Mouse (Mus musculus) thymus, adult 2 months (tissue): ENCODE measurements at regions not wholly inside any gene's neighbourhood (a gene's known extent, or its start where the extent isn't known, plus 50 kb on each side); places are given as distances from the start of the nearest gene placed in this dataset.

Experiments
- DNase-seq: peaks from one replicate; pipeline ENCODE4 v3.0.0; 2021
- H3K27ac ChIP-seq: fragments of 200-500 bp; 2 replicates; pipeline ENCODE4 v1.5.1; 2012; ENCODE audit warnings: low read length, control low read depth; ENCODE audit not compliant: control insufficient read depth, insufficient read depth
- H3K27me3 ChIP-seq: fragments of 200-500 bp; 2 replicates; pipeline ENCODE4 v1.6.1; 2012; ENCODE audit warnings: mild to moderate bottlenecking, low read length, moderate library complexity, mixed read lengths; ENCODE audit not compliant: control insufficient read depth, insufficient read depth
- H3K36me3 ChIP-seq: fragments of 200-500 bp; 2 replicates; pipeline ENCODE4 v1.6.1; 2012; ENCODE audit warnings: mild to moderate bottlenecking, low read length, moderate library complexity; ENCODE audit not compliant: control insufficient read depth, insufficient read depth
- H3K4me1 ChIP-seq: fragments of 200-500 bp; replicated peaks from 2 replicates; pipeline ENCODE4 v1.6.1; 2012; ENCODE audit warnings: low read length; ENCODE audit not compliant: control insufficient read depth, insufficient read depth
- H3K4me3 ChIP-seq: fragments of 200-500 bp; 2 replicates; pipeline ENCODE4 v1.5.1; 2012; ENCODE audit warnings: mild to moderate bottlenecking, low read length, control low read depth, moderate library complexity; ENCODE audit not compliant: control insufficient read depth, insufficient read depth
- CTCF ChIP-seq: fragments of 200-500 bp; IDR thresholded peaks from 2 replicates; pipeline ENCODE4 v1.5.1; 2012; ENCODE audit warnings: mild to moderate bottlenecking, control low read depth, low read length, moderate library complexity, borderline replicate concordance; ENCODE audit not compliant: control insufficient read depth, poor library complexity, insufficient read depth; ENCODE audit errors: extremely low read depth
- POLR2A ChIP-seq: fragments of 200-500 bp; IDR thresholded peaks from 2 replicates; pipeline ENCODE4 v1.6.1; 2012; ENCODE audit warnings: mild to moderate bottlenecking, low read length, control low read depth, moderate library complexity; ENCODE audit not compliant: control insufficient read depth, poor library complexity, insufficient read depth; ENCODE audit errors: extremely low read depth
- WGBS: fragments of 180-500 bp; shearing (Covaris S2); methylation state at CpG from one replicate; pipeline ENCODE4 v1.1.7; 2018; 5-methylcytosine and 5-hydroxymethylcytosine counted together

GRCm38 (mm10) chr3:54611431-54611990, 81.1 kb upstream of the Supt20 start:
- no peaks in the 10 kb centered on the region for H3K27me3 ChIP-seq
- WGBS, result 42% methylated on average over 10 of the region's 10 CpGs
- no peak overlapping the region for H3K4me3 ChIP-seq

GRCm38 (mm10) chr3:54613845-54614244, 78.8 kb upstream of the Supt20 start:
- no peak for DNase-seq
- no peaks in the 10 kb centered on the region for H3K27me3 ChIP-seq
- H3K36me3 ChIP-seq, result no peaks in the 10 kb centered on the region
- TF ChIP-seq POLR2A, result no peak
- no peak for TF ChIP-seq CTCF
- whole genome bisulfite sequencing, result 68% methylated on average over 2 of the region's 2 CpGs
- no peak overlapping the region for H3K4me3 ChIP-seq
- H3K4me1 ChIP-seq, result no peaks in the 10 kb centered on the region
- no peak overlapping the region for H3K27ac ChIP-seq

More at GRCm38 (mm10) chr3:54611431-54611990, 81.1 kb upstream of the Supt20 start:
- DNase-seq, result no peak
- Histone ChIP-seq H3K4me1 (no peaks in the 10 kb centered on the region), H3K36me3 (no peaks in the 10 kb centered on the region), H3K27ac (no peak overlapping the region)
- TF ChIP-seq CTCF (no peak), POLR2A (no peak)

DNA sequence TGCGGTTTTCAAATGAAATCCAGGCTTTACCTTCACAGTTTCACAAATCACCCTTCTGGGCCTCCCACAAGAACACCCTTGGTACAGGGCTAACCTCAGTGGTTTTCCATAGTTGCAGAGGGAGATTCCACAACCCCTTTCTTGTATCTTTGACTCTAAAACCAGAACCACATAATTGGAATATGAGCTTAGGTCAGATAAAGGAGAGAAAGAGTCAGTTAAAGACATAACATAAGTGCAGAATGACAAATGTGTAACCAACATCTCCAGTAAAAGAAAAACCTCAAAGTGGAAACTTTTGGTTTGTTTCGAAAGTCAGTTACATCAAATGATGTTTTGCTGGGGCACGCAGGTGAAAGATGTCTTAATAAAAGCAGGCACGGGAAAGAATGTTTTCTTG, 75.3 kb upstream of the Supt20 start:
- WGBS, result 90% methylated on average over 4 of the region's 4 CpGs
- Histone ChIP-seq H3K27me3 (no peaks in the 10 kb centered on the region), H3K4me3 (no peak overlapping the region), H3K27ac (no peak overlapping the region), H3K36me3 (no peaks in the 10 kb centered on the region), H3K4me1 (no peaks in the 10 kb centered on the region)
- no peak for DNase-seq
- TF ChIP-seq POLR2A (no peak), CTCF (no peak)

DNA sequence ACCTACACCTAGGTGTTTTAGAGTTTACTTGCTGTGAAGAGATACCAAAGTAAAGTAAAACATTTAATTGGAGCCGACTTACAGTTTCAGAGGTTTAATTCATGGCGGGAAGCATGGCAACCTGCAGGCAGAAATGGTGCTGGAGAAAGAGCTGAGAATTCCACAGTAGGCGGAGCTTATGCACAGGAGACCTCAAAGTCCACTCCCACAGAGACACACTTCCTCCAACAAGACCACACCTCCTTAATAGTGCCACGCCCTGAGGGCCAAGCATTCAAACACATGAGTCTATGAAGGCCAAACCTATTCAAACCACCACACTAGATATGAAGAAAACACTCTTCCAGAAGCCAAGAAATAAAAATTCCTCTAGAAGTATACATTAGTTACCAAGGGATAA, 74.3 kb upstream of the Supt20 start:
- Histone ChIP-seq H3K27ac (no peak overlapping the region), H3K36me3 (no peaks in the 10 kb centered on the region), H3K27me3 (no peaks in the 10 kb centered on the region), H3K4me3 (no peak overlapping the region), H3K4me1 (no peaks in the 10 kb centered on the region)
- WGBS, result 93% methylated on average over 4 of the region's 4 CpGs
- TF ChIP-seq CTCF, result no peak
- no peak for TF ChIP-seq POLR2A
- no peak for DNase-seq

GRCm38 (mm10) chr3:54630254-54630653, 62.4 kb upstream of the Supt20 start:
- WGBS, result 93% methylated on average over 7 of the region's 7 CpGs
- TF ChIP-seq CTCF (no peak), POLR2A (no peak)
- DNase-seq, result no peak

DNA sequence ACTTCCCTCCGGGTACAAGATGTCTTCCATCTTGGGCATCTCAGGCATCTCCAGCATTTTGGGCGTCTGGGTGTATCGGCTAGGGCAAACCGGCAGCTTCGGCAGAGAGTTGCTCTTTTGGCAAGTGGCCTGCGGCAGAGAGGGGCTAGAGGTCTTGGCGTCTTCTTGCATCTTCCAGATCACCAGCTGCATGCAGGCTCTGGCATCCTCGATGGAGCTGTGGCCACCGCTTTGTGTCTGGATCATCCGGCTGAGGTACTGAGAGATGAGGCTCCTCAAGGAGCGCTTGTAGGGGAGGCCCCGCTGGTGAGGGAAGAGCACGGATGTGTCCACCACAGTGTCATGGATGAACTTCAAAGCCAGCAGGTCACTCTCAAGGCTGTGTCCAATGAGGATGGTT, 59.9 kb upstream of the Supt20 start:
- Histone ChIP-seq H3K4me3 (no peak overlapping the region), H3K27ac (no peak overlapping the region), H3K27me3 (no peaks in the 10 kb centered on the region), H3K36me3 (no peaks in the 10 kb centered on the region), H3K4me1 (no peaks in the 10 kb centered on the region)
- no peak for TF ChIP-seq CTCF
- TF ChIP-seq POLR2A, result no peak
- DNase-seq, result no peak
- WGBS, result over 99% methylated on average over 13 of the region's 13 CpGs

More at GRCm38 (mm10) chr3:54630254-54630653, 62.4 kb upstream of the Supt20 start:
- H3K27me3 ChIP-seq, result no peaks in the 10 kb centered on the region
- no peak overlapping the region for H3K27ac ChIP-seq
- no peaks in the 10 kb centered on the region for H3K4me1 ChIP-seq
- H3K4me3 ChIP-seq, result no peak overlapping the region
- no peaks in the 10 kb centered on the region for H3K36me3 ChIP-seq

- Histone ChIP-seq H3K27me3 (no peaks in the 10 kb centered on the region), H3K27ac (no peak overlapping the region), H3K4me3 (no peak overlapping the region), H3K36me3 (no peaks in the 10 kb centered on the region), H3K4me1 (no peaks in the 10 kb centered on the region)
- TF ChIP-seq CTCF (no peak), POLR2A (no peak)
- DNase-seq, result no peak
- WGBS, result 95% methylated on average over 23 of the region's 23 CpGs
Observed at GRCm38 (mm10) chr3:54633446-54633845, 59.2 kb upstream of the Supt20 start.
